Mouse (Mus musculus): Measurements from ENCODE around the gene Pacs1. TPM values are rescaled to one million over a fixed set of nuclear protein-coding genes. Genes with fewer than 3 reads are reported as not detected.

Pacs1 gene
- polyA plus RNA-seq, 1 experiment from 2014 or later = 8.1 TPM

Small RNA genes within 50 kb of the gene (microRNA-seq; reads per million reads assigned to microRNA genes)
- gene Gm27468 = not detected

Other genes with a start within 250 kb of the Pacs1 start
- gene Slc29a2, start 249.3 kb downstream of the Pacs1 start, polyA plus RNA-seq (2015; fragmentation: Nextera tagmentation; extraction: Ambion mirVana) = 0.82 and 1.6 TPM in 2 replicates
- gene B4gat1, start 234.3 kb downstream of the Pacs1 start, polyA plus RNA-seq (2015; fragmentation: Nextera tagmentation; extraction: Ambion mirVana) = 8.6 and 9.1 TPM in 2 replicates
- gene AC124502.3, start 234.2 kb downstream of the Pacs1 start, polyA plus RNA-seq (2015; fragmentation: Nextera tagmentation; extraction: Ambion mirVana) = 0.58 TPM in 1 of 2 replicates, not detected in the other
- gene Brms1, start 231.8 kb downstream of the Pacs1 start, polyA plus RNA-seq (2015; fragmentation: Nextera tagmentation; extraction: Ambion mirVana) = 21.0 and 22.2 TPM in 2 replicates
- 0.13 and 0.35 TPM in 2 replicates for gene Rin1, start 222.6 kb downstream of the Pacs1 start, polyA plus RNA-seq (2015; fragmentation: Nextera tagmentation; extraction: Ambion mirVana)
- 2.4 and 3.7 TPM in 2 replicates for gene Cd248, start 205.0 kb downstream of the Pacs1 start, polyA plus RNA-seq (2015; fragmentation: Nextera tagmentation; extraction: Ambion mirVana)
- 0.33 and 0.52 TPM in 2 replicates for gene Tmem151a, start 187.6 kb downstream of the Pacs1 start, polyA plus RNA-seq (2015; fragmentation: Nextera tagmentation; extraction: Ambion mirVana)
- gene Yif1a, start 184.6 kb downstream of the Pacs1 start, polyA plus RNA-seq (2015; fragmentation: Nextera tagmentation; extraction: Ambion mirVana) = 51.2 and 53.1 TPM in 2 replicates
- gene Cnih2, start 174.6 kb downstream of the Pacs1 start, polyA plus RNA-seq (2015; fragmentation: Nextera tagmentation; extraction: Ambion mirVana) = 0.40 and 0.46 TPM in 2 replicates
- 79.2 and 88.7 TPM in 2 replicates for gene Rab1b, start 166.0 kb downstream of the Pacs1 start, polyA plus RNA-seq (2015; fragmentation: Nextera tagmentation; extraction: Ambion mirVana)
- gene Klc2, start 154.6 kb downstream of the Pacs1 start, polyA plus RNA-seq (2015; fragmentation: Nextera tagmentation; extraction: Ambion mirVana) = 1.5 and 1.9 TPM in 2 replicates
- gene Sf3b2, start 22.3 kb upstream of the Pacs1 start, polyA plus RNA-seq (2015; fragmentation: Nextera tagmentation; extraction: Ambion mirVana) = 103 TPM in 2 replicates
- 0.08 TPM in 1 of 2 replicates, not detected in the other for gene Gal3st3, start 25.2 kb upstream of the Pacs1 start, polyA plus RNA-seq (2015; fragmentation: Nextera tagmentation; extraction: Ambion mirVana)
- gene Catsper1, start 62.6 kb upstream of the Pacs1 start, polyA plus RNA-seq (2015; fragmentation: Nextera tagmentation; extraction: Ambion mirVana) = not detected in 2 replicates
- 0.57 TPM in 1 of 2 replicates, not detected in the other for gene Cst6, start 76.5 kb upstream of the Pacs1 start, polyA plus RNA-seq (2015; fragmentation: Nextera tagmentation; extraction: Ambion mirVana)
- 22.4 and 23.5 TPM in 2 replicates for gene Eif1ad, start 93.6 kb upstream of the Pacs1 start, polyA plus RNA-seq (2015; fragmentation: Nextera tagmentation; extraction: Ambion mirVana)
- gene Banf1, start 94.0 kb upstream of the Pacs1 start, polyA plus RNA-seq (2015; fragmentation: Nextera tagmentation; extraction: Ambion mirVana) = 189 and 214 TPM in 2 replicates
- 23.8 and 25.8 TPM in 2 replicates for gene Sart1, start 115.6 kb upstream of the Pacs1 start, polyA plus RNA-seq (2015; fragmentation: Nextera tagmentation; extraction: Ambion mirVana)
- 0.05 and 0.26 TPM in 2 replicates for gene Tsga10ip, start 129.4 kb upstream of the Pacs1 start, polyA plus RNA-seq (2015; fragmentation: Nextera tagmentation; extraction: Ambion mirVana)
- gene Drap1, start 151.9 kb upstream of the Pacs1 start, polyA plus RNA-seq (2015; fragmentation: Nextera tagmentation; extraction: Ambion mirVana) = 61.4 and 64.5 TPM in 2 replicates
- gene AI837181, start 152.0 kb upstream of the Pacs1 start, polyA plus RNA-seq (2015; fragmentation: Nextera tagmentation; extraction: Ambion mirVana) = 6.1 and 7.1 TPM in 2 replicates
- gene Fosl1, start 174.4 kb upstream of the Pacs1 start, polyA plus RNA-seq (2015; fragmentation: Nextera tagmentation; extraction: Ambion mirVana) = not detected in 2 replicates
- 0.86 and 0.97 TPM in 2 replicates for gene Ccdc85b, start 184.8 kb upstream of the Pacs1 start, polyA plus RNA-seq (2015; fragmentation: Nextera tagmentation; extraction: Ambion mirVana)
- gene Fibp, start 187.5 kb upstream of the Pacs1 start, polyA plus RNA-seq (2015; fragmentation: Nextera tagmentation; extraction: Ambion mirVana) = 25.9 and 27.2 TPM in 2 replicates
- gene Ctsw, start 195.4 kb upstream of the Pacs1 start, polyA plus RNA-seq (2015; fragmentation: Nextera tagmentation; extraction: Ambion mirVana) = 0.36 and 0.58 TPM in 2 replicates
- 13.5 and 15.8 TPM in 2 replicates for gene Efemp2, start 200.8 kb upstream of the Pacs1 start, polyA plus RNA-seq (2015; fragmentation: Nextera tagmentation; extraction: Ambion mirVana)
- 12.7 and 15.6 TPM in 2 replicates for gene Mus81, start 215.3 kb upstream of the Pacs1 start, polyA plus RNA-seq (2015; fragmentation: Nextera tagmentation; extraction: Ambion mirVana)
- 930 and 955 TPM in 2 replicates for gene Cfl1, start 217.3 kb upstream of the Pacs1 start, polyA plus RNA-seq (2015; fragmentation: Nextera tagmentation; extraction: Ambion mirVana)
- 0.09 and 0.14 TPM in 2 replicates for gene 1700020D05Rik, start 230.7 kb upstream of the Pacs1 start, polyA plus RNA-seq (2015; fragmentation: Nextera tagmentation; extraction: Ambion mirVana)
- gene Snx32, start 237.4 kb upstream of the Pacs1 start, polyA plus RNA-seq (2015; fragmentation: Nextera tagmentation; extraction: Ambion mirVana) = 5.7 and 7.2 TPM in 2 replicates

Data from liver, embryonic 16.5 days (tissue).